Mouse (Mus musculus) monocyte, adult 2 months (primary cell): Measurements from ENCODE around the gene Pisd.

ENCODE experiments used
- DNase-seq, 2 experiments: peaks; one replicate each; pipeline ENCODE4 v3.0.0; 2022; ENCODE audit warnings: low spot score in 2 of 2, low read depth in 1 of 2

The Pisd gene

GRCm38 (mm10) chr5:32711485-32711884 is 74.0 kb downstream of the Pisd start:
- no peak for DNase-seq

- DNase-seq, result no peak
These were observed 79.1 kb downstream of the Pisd start for GRCm38 (mm10) chr5:32706226-32706780.

GRCm38 (mm10) chr5:32697208-32697867 is 88.1 kb downstream of the Pisd start:
- DNase-seq, result no peak

- DNase-seq, result no peak
These were observed 92.0 kb downstream of the Pisd start for GRCm38 (mm10) chr5:32693411-32693810.
